ENCODE assay signal across 9 mouse cellular contexts in genomic region chr8:13516011-13516442, GRCm38 (mm10). TPM values are rescaled to one million over a fixed set of nuclear protein-coding genes. Genes with fewer than 3 reads are reported as not detected.
DNase-seq lines count a peak whose midpoint lies in the region; ATAC-seq and TF ChIP-seq lines count a peak whose summit lies in the region.
"Had no signal": no experiment of that assay in that cellular context is flagged by ENCODE, and none has a peak within 500 bp of the region (broad histone marks: within the 10 kb centered on the region; RNA-seq: fewer than 3 reads in every experiment).

No protein-coding gene starts in this region.

- TF ChIP-seq CTCF in liver, postnatal 0 days (IDR thresholded peaks at IDR 0.05; ENCODE audit: low read depth): no peak

- TF ChIP-seq EP300 in liver, postnatal 0 days (IDR thresholded peaks at IDR 0.05; ENCODE audit: low read depth): no peak

- no peaks in the 10 kb centered on the region for H3K36me3 ChIP-seq in limb, embryonic 14.5 days (ENCODE audit: control insufficient read depth, insufficient read depth, low read length)
- H3K36me3 ChIP-seq in limb, embryonic 10.5 days: no peaks in the 10 kb centered on the region
- no peaks in the 10 kb centered on the region for H3K36me3 ChIP-seq in liver, postnatal 0 days (replicated peaks; ENCODE audit: insufficient read depth, low read length)

- H3K27ac ChIP-seq in limb, embryonic 14.5 days (replicated peaks; ENCODE audit: low read depth, low read length): no peak overlapping the region
- no peak overlapping the region for H3K27ac ChIP-seq in limb, embryonic 10.5 days
- no peak overlapping the region for H3K27ac ChIP-seq in liver, postnatal 0 days (ENCODE audit: low read depth)

- H3K4me2 ChIP-seq in limb, embryonic 14.5 days (replicated peaks; ENCODE audit: low read depth, low read length, severe bottlenecking): no peak overlapping the region
- no peak overlapping the region for H3K4me2 ChIP-seq in liver, postnatal 0 days (ENCODE audit: low read depth, low read length)

- no peaks in the 10 kb centered on the region for H3K27me3 ChIP-seq in limb, embryonic 14.5 days (ENCODE audit: control insufficient read depth, insufficient read depth, low read length)
- no peaks in the 10 kb centered on the region for H3K27me3 ChIP-seq in limb, embryonic 10.5 days (ENCODE audit: low read depth, poor library complexity, severe bottlenecking)
- H3K27me3 ChIP-seq in liver, postnatal 0 days (ENCODE audit: insufficient read depth, low read length): no peaks in the 10 kb centered on the region

- peak; percentile 50 for DNase-seq in limb, embryonic 14.5 days (ENCODE audit: low spot score)
- no peak for DNase-seq in limb, embryonic 10.5 days (ENCODE audit: low spot score)
- DNase-seq in heart, adult 9 months (ENCODE audit: low spot score in 2 of 2): peak; percentile 66 to 69
- DNase-seq in kidney, postnatal 14 days: peak; percentile 77
- peak; percentile 77 for DNase-seq in testis, postnatal 10 days (ENCODE audit: low spot score)
- no peak for DNase-seq in T-cell, adult 2 months (ENCODE audit: low spot score)
- DNase-seq in liver, postnatal 0 days: no peak
- DNase-seq in left cerebral cortex, adult 11 months (ENCODE audit: low spot score): no peak

- no peak overlapping the region for H3K4me3 ChIP-seq in limb, embryonic 14.5 days (replicated peaks; ENCODE audit: low read length)
- no peak overlapping the region for H3K4me3 ChIP-seq in limb, embryonic 10.5 days
- no peak overlapping the region for H3K4me3 ChIP-seq in liver, postnatal 0 days (ENCODE audit: low read depth, low read length)
- H3K4me3 ChIP-seq: myocyte had no signal

- TF ChIP-seq POLR2A in limb, embryonic 14.5 days (IDR thresholded peaks at IDR 0.05; ENCODE audit: borderline replicate concordance, extremely low read depth, insufficient read depth, insufficient read length): no peak

- no peak for ATAC-seq in limb, embryonic 14.5 days (ENCODE audit: low FRiP score, low read depth)
- no peak for ATAC-seq in liver, postnatal 0 days

- no peaks in the 10 kb centered on the region; the same call in 1 of the 2 replicates for H3K4me1 ChIP-seq in limb, embryonic 14.5 days (ENCODE audit: control insufficient read depth, insufficient read depth, low read length)
- H3K4me1 ChIP-seq in limb, embryonic 10.5 days: no peaks in the 10 kb centered on the region
- peaks cover 3% of the 10 kb centered on the region; the same call in 1 of the 2 replicates for H3K4me1 ChIP-seq in liver, postnatal 0 days (ENCODE audit: insufficient read depth)

- H3K9ac ChIP-seq in limb, embryonic 14.5 days (ENCODE audit: low read depth, low read length, severe bottlenecking): no peak overlapping the region
- H3K9ac ChIP-seq in liver, postnatal 0 days (replicated peaks): no peak overlapping the region

- no peaks in the 10 kb centered on the region for H3K9me3 ChIP-seq in limb, embryonic 14.5 days (ENCODE audit: control insufficient read depth, low read length)
- H3K9me3 ChIP-seq in limb, embryonic 10.5 days (replicated peaks): no peaks in the 10 kb centered on the region
- H3K9me3 ChIP-seq in liver, postnatal 0 days (ENCODE audit: low read length): no peaks in the 10 kb centered on the region

- 63% methylated on average over 7 of the region's 7 CpGs for WGBS in limb, embryonic 14.5 days
- 77% methylated on average over 7 of the region's 7 CpGs for WGBS in limb, embryonic 10.5 days
- WGBS in liver, postnatal 0 days (ENCODE audit: insufficient replicate concordance): 65% methylated on average over 7 of the region's 7 CpGs

RNA-seq across cellular contexts. Expression of gene Gas6, which starts 21.7 kb away (rescaled TPM):
- polyA plus RNA-seq in limb, embryonic 14.5 days (2012; rRNA removed): 44.7 and 48.6 TPM in 2 replicates
- 31.1 and 32.7 TPM in 2 replicates for polyA plus RNA-seq in limb, embryonic 14.5 days (2014; fragmentation: Nextera tagmentation; extraction: Ambion mirVana)
- polyA plus RNA-seq in limb, embryonic 10.5 days (2016; fragmentation: Nextera tagmentation; extraction: Ambion mirVana): 3.4 and 4.3 TPM in 2 replicates
- 9.0 and 9.3 TPM in 2 replicates for polyA plus RNA-seq in liver, postnatal 0 days (2015; fragmentation: Nextera tagmentation; extraction: Ambion mirVana)

RNA-seq across cellular contexts. Expression of gene 1700029H14Rik, which starts 46.2 kb away (rescaled TPM):
- polyA plus RNA-seq in limb, embryonic 14.5 days (2012; rRNA removed): not detected in 2 replicates
- not detected in 2 replicates for polyA plus RNA-seq in limb, embryonic 14.5 days (2014; fragmentation: Nextera tagmentation; extraction: Ambion mirVana)
- not detected in 2 replicates for polyA plus RNA-seq in limb, embryonic 10.5 days (2016; fragmentation: Nextera tagmentation; extraction: Ambion mirVana)
- polyA plus RNA-seq in liver, postnatal 0 days (2015; fragmentation: Nextera tagmentation; extraction: Ambion mirVana): not detected in 2 replicates
- polyA plus RNA-seq: myocyte had no signal

Comparison
In these comparisons a context has a peak if more than half of its experiments do, and no peak if none do; other contexts are left out.
1. DNase-seq: peak in limb, embryonic 14.5 days (single experiment), heart, adult 9 months (2 of 2), kidney, postnatal 14 days (single experiment) and testis, postnatal 10 days (single experiment); none in limb, embryonic 10.5 days (single experiment), T-cell, adult 2 months (single experiment), liver, postnatal 0 days (single experiment) and left cerebral cortex, adult 11 months (single experiment).